In the genomic region with DNA sequence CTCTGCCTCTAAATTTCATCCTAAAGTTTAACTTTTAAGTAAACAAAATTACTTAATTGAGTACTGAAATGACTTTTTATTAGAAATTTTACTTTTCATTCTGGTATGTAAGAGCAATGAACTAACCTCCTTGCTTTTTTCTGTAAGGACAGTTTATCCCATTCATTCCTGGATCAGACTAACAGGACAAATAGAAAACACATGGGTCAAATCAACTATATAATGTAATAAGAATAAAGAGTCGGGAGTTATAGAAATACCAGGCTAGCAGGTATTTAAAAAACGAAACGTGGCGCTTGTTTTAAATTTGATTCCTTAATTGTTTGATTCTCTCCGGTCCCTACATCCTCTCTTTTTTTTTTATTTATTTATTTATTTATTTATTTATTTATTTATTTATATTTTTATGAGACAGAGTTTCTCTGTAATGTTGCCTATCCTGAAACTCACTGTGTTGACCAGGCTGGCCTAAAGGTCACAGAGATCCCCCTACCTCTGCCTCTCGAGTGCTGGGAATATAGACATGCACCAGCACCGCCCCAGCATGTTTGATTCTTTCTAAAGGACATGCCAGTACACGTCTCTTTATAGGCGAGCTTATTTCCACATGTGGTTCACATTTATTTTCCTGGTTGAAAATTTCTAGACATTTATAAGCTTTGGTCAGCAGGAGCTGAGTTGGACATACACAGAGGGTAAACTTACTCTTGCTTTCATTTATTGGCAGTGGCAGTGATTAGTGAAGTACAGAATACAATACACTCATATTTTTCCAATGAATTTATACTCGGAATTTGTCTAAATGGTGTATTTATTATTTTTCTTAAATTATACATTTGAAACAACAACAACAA, we compare ENCODE assay signal across 27 mouse cellular contexts.
"Had no signal": no experiment of that assay in that cellular context is flagged by ENCODE, and none has a peak within 500 bp of the region (broad histone marks: within the 10 kb centered on the region; RNA-seq: fewer than 3 reads in every experiment).

No protein-coding gene starts in this region.

- H3K27me3 ChIP-seq: hindbrain, embryonic 12.5 days; intestine, embryonic 15.5 days; limb, embryonic 12.5 days; liver, embryonic 13.5 days; liver, embryonic 15.5 days had no signal

- H3K4me2 ChIP-seq: heart, embryonic 11.5 days; hindbrain, embryonic 12.5 days; hindbrain, embryonic 14.5 days; intestine, embryonic 15.5 days; limb, embryonic 12.5 days; liver, embryonic 11.5 days; liver, embryonic 13.5 days; liver, embryonic 15.5 days had no signal

- H3K4me1 ChIP-seq: hindbrain, embryonic 10.5 days; hindbrain, embryonic 12.5 days; intestine, embryonic 15.5 days; liver, embryonic 13.5 days; liver, embryonic 15.5 days had no signal

- ATAC-seq: hindbrain, embryonic 16.5 days; inflammation-experienced regulatory T-cells, adult 6 months; intestine, embryonic 15.5 days; intestine, postnatal 0 days; liver, postnatal 0 days had no signal

- DNase-seq: gastrocnemius, adult 2 months; gastrocnemius, postnatal 10 days; gastrocnemius, postnatal 25 days; heart, adult 2 months; heart, postnatal 10 days; heart, postnatal 4 days; kidney, adult 18-20 months; kidney, adult 8-10 months; kidney, postnatal 10 days; kidney, postnatal 25 days; layer of hippocampus, postnatal 36 days; left cerebral cortex, postnatal 4 days; liver; liver, embryonic 13.5 days; liver, postnatal 0 days had no signal

- H3K27ac ChIP-seq: gastrocnemius, adult 2 months; heart, adult 2 months; hindbrain, embryonic 10.5 days; hindbrain, embryonic 12.5 days; hindbrain, embryonic 14.5 days; intestine, embryonic 15.5 days; layer of hippocampus, adult 2 months; liver, embryonic 13.5 days; liver, embryonic 15.5 days had no signal

- H3K9me3 ChIP-seq: intestine, embryonic 15.5 days; limb, embryonic 12.5 days; liver, embryonic 13.5 days; liver, embryonic 15.5 days had no signal

- H3K4me3 ChIP-seq: gastrocnemius, adult 2 months; heart, adult 2 months; hindbrain, embryonic 10.5 days; hindbrain, embryonic 12.5 days; intestine, embryonic 15.5 days; layer of hippocampus, adult 2 months; limb, embryonic 12.5 days; liver, embryonic 13.5 days; liver, embryonic 15.5 days had no signal

- H3K9ac ChIP-seq: hindbrain, embryonic 12.5 days; hindbrain, embryonic 14.5 days; intestine, embryonic 15.5 days; limb, embryonic 12.5 days; liver, embryonic 13.5 days; liver, embryonic 15.5 days; liver, postnatal 0 days had no signal
